Mouse (Mus musculus) neural tube, embryonic 13.5 days (tissue): ENCODE data around the gene Zfp873. TPM values are rescaled to one million over a fixed set of nuclear protein-coding genes. Genes with fewer than 3 reads are reported as not detected.
A peak's percentile ranks its signal among the peaks of the same experiment; 100 is the strongest.
"Not testable (repeated sequence)": the region's sequence is repeated elsewhere in the genome, so short reads cannot be mapped to it uniquely, and the experiment has no call there.

Experiments
- ATAC-seq: fragments of 200-750 bp; cut with Nextera tagmentation; 2 replicates; pipeline ENCODE4 v1.8.0; 2017; ENCODE audit warnings: low read depth, mild to moderate bottlenecking, moderate TSS enrichment, moderate library complexity
- H3K27ac ChIP-seq: fragments of 300-500 bp; sonication (generic); replicated peaks from 2 replicates; pipeline ENCODE4 v1.5.1; 2015; ENCODE audit warnings: moderate library complexity, mild to moderate bottlenecking, inconsistent platforms
- H3K27me3 ChIP-seq: fragments of 300-500 bp; sonication (generic); 2 replicates; pipeline ENCODE4 v1.6.1; 2015; ENCODE audit warnings: mild to moderate bottlenecking, inconsistent platforms
- H3K36me3 ChIP-seq: fragments of 300-500 bp; sonication (generic); 2 replicates; pipeline ENCODE4 v1.6.1; 2015; ENCODE audit warnings: mild to moderate bottlenecking, inconsistent platforms
- H3K4me1 ChIP-seq: fragments of 300-500 bp; sonication (generic); replicated peaks from 2 replicates; pipeline ENCODE4 v1.6.1; 2015; ENCODE audit warnings: inconsistent platforms
- H3K4me2 ChIP-seq: fragments of 300-500 bp; sonication (generic); 2 replicates; pipeline ENCODE4 v1.6.1; 2015; ENCODE audit warnings: inconsistent platforms, mild to moderate bottlenecking, moderate library complexity
- H3K4me3 ChIP-seq: fragments of 300-500 bp; sonication (generic); 2 replicates; pipeline ENCODE4 v1.5.1; 2015; ENCODE audit warnings: mild to moderate bottlenecking, inconsistent platforms
- H3K9ac ChIP-seq: fragments of 300-500 bp; sonication (generic); 2 replicates; pipeline ENCODE4 v1.6.1; 2015; ENCODE audit warnings: moderate library complexity, mild to moderate bottlenecking, inconsistent platforms
- H3K9me3 ChIP-seq: fragments of 300-500 bp; sonication (generic); 2 replicates; pipeline ENCODE4 v1.6.1; 2016; ENCODE audit warnings: inconsistent platforms
- WGBS: fragments of 180-500 bp; shearing (Covaris S2); methylation state at CpG from one replicate; pipeline ENCODE4 v1.1.7; 2015; 5-methylcytosine and 5-hydroxymethylcytosine counted together
- polyA plus RNA-seq: library from polyadenylated mRNA; unstranded; fragments of >200 nt; fragmentation: Nextera tagmentation; extraction: Ambion mirVana; gene quantifications from 2 replicates; pipeline ENCODE4 v1.2.1, GENCODE M21; 2015

The Zfp873 gene
- polyA plus RNA-seq, result 12.5 and 14.5 TPM in 2 replicates

DNA sequence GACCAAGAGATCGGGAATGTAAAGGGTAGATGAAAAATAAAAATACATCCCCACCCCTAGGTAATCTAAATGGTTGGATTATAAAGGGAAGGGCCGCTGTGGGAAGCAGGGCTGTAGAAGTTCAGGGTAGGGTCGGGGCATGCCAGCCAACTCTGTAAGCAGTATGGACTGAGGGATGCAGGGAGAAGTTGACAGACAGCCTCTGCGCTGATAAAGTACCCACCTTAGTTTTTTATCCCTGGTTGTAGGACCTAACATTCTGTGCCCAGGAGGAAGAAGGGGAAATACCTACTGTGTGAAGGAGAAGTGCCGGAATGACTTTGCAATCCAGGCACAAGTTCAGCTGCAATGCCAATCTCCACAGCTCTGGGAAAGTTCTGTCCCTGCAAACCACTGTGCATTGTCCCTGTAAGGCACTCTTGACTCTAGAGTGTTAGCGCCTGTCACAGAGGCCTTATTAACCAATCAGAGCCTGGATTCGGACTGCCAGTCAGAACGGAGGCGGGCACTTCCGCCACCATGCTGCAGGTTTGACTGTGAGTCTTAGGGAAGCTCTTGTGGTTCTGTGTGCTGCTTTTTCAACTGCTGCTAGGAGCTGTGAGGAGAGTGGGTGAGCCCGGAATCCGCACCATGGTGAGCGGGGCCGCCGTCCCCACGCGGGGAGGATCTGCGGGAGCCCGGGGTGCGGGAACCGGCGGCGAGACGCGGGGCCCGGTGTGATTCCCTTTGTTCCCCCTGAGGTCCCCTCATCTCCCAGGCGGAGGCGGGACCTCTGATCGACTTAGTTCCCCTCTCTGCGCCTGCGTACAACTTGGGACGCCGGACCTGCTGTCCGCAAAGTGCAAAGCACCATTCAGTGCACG is at the start of gene Zfp873:
Gene Zfp873 (plus strand): TSS at position 527 of the 863 bp plus-strand sequence.
- WGBS, result 9% methylated on average over 35 of the region's 35 CpGs
- peaks cover 50% of the 10 kb centered on the region for H3K9me3 ChIP-seq
- ATAC-seq, result peak; percentile 99

DNA sequence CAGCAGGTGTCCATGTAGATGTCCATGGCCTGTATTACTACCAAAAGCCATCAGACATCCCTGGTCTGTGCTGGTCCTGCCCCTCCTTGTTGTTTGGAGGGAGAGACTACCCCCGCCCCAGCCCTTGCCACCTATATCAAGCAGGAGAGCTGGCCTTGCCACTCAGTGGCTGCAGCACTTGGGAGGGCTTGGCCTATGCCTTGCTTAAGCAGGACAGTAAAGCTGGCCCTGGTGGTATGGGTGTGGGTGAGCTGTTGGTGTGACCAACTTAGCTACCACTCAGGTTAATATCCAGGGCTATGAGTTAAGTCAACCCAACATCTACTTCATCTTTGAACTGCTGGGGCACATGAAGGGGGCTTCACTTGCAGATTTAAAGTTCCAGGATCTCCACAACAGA is 44.7 kb upstream of the Zfp873 start:
- H3K4me3 ChIP-seq, H3K9ac ChIP-seq, H3K27ac ChIP-seq, H3K4me1 ChIP-seq, ATAC-seq, H3K27me3 ChIP-seq, H3K4me2 ChIP-seq: not testable (repeated sequence)
- Histone ChIP-seq H3K36me3 (peaks cover 45% of the 10 kb centered on the region), H3K9me3 (peaks cover 53% of the 10 kb centered on the region)
- WGBS, result 93% methylated on average over 1 of the region's 1 CpGs

More for the DNA sequence above, at the start of gene Zfp873:
- no peaks in the 10 kb centered on the region for H3K27me3 ChIP-seq
- H3K9ac ChIP-seq, result peak within 1 kb of the TSS; percentile 87
- H3K4me2 ChIP-seq, result peak within 1 kb of the TSS; percentile 57
- H3K36me3 ChIP-seq, result peaks cover 28% of the 10 kb centered on the region
- H3K4me1 ChIP-seq, result peaks cover 10% of the 10 kb centered on the region; the same call in 1 of the 2 replicates
- H3K4me3 ChIP-seq, result peak within 1 kb of the TSS; percentile 67
- H3K27ac ChIP-seq, result peak within 1 kb of the TSS; percentile 98

DNA sequence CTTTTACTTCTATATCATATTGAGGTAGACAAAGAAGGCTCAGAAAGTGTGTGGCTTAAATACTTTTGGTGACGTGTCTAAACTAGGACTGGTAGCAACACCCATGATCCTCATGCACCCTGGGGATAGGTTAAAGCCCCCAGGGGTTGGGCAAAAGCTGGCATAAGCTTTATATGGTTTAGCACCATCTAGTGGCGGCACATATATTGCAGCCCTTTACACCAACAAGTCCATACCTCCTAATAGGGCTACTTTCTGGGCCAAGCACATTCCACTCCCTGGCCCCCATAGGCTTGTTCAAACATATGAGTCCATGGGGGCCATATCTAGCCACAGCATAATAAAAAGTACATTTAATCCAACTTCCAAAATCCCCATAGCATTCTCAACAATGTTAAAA is 43.1 kb upstream of the Zfp873 start:
- H3K4me3 ChIP-seq, H3K4me1 ChIP-seq, H3K27ac ChIP-seq, H3K9ac ChIP-seq, ATAC-seq, H3K27me3 ChIP-seq, H3K4me2 ChIP-seq: not testable (repeated sequence)
- Histone ChIP-seq H3K36me3 (peaks cover 47% of the 10 kb centered on the region), H3K9me3 (peaks cover 61% of the 10 kb centered on the region)
- WGBS, result 61% methylated on average over 2 of the region's 2 CpGs

DNA sequence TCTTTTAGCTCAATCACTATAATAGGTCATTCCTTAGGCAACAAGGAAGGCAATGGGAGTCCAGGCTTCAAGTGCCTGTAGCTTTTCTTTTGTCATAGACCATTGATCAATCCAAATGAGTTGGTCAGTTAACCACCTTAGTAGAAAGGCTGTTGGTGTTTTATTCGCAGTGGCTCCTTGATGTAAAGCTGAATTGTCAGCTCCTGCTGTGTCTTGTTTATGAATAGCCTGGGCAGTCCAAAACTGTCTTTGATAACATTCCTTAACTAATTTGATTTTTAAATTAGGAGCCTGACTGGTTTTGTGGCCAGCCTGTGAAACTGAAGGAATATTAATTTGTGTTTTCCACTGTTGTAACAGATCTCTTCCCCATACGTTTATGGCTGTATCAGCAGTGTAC is 5.7 kb upstream of the Zfp873 start:
- H3K9me3 ChIP-seq, result peaks cover 17% of the 10 kb centered on the region; the same call in 1 of the 2 replicates
- no peak overlapping the region for H3K9ac ChIP-seq
- H3K27me3 ChIP-seq, result no peaks in the 10 kb centered on the region
- H3K4me3 ChIP-seq, result no peak overlapping the region
- H3K27ac ChIP-seq, result no peak overlapping the region
- H3K4me1 ChIP-seq, result no peaks in the 10 kb centered on the region
- WGBS, result 63% methylated on average over 2 of the region's 2 CpGs
- no peak overlapping the region for H3K4me2 ChIP-seq
- no peak for ATAC-seq
- no peaks in the 10 kb centered on the region for H3K36me3 ChIP-seq

DNA sequence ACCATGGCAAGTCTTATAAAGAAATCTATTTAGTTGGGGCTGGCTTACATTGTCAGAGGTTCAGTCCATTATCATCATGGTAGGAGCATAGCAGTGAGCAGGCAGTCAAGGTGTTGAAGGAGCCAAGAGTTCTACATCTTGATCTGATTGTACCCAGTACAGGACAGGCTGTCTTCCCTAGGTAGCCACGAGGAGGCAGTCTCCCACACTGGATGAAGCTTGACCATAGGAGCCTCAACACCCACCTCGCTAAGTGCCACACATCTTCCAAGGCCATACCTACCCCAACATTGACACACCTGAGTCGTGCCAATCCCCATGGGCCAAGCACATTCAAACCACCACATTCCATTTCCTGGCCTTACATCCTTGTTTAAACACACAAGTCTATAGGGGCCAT is 1.3 kb upstream of the Zfp873 start:
- 92% methylated on average over 3 of the region's 3 CpGs for WGBS
- H3K9me3 ChIP-seq, result peaks cover 37% of the 10 kb centered on the region
- H3K4me3 ChIP-seq, result no peak overlapping the region
- no peaks in the 10 kb centered on the region for H3K27me3 ChIP-seq
- H3K4me1 ChIP-seq, result peaks cover 10% of the 10 kb centered on the region; the same call in 1 of the 2 replicates
- no peak overlapping the region for H3K9ac ChIP-seq
- H3K4me2 ChIP-seq, result no peak overlapping the region
- H3K27ac ChIP-seq, result no peak overlapping the region
- ATAC-seq, result no peak
- H3K36me3 ChIP-seq, result peaks cover 16% of the 10 kb centered on the region

DNA sequence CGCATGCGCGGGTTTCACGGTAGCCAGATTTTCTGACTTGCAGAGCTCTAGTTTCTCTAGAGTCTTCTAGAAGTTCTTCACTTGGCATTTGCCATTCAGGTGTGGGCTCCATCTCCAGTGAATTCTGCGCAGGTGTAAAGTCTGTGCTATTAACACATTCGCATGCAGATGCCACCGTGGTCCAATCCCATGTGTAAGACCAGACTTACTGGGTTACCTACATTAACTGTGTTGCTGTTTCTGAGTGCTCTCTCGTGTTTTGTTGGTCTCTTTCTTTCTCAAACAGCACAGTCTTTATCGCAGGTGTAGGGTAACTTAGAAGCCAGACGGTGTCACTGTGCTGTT is 509 bp downstream of the Zfp873 start:
- Histone ChIP-seq H3K4me3 (peak overlapping the region; percentile 67), H3K9me3 (peaks cover 56% of the 10 kb centered on the region), H3K36me3 (peaks cover 34% of the 10 kb centered on the region), H3K4me2 (peak overlapping the region; percentile 57), H3K27ac (peak overlapping the region; percentile 98), H3K9ac (peak overlapping the region; percentile 87)
- ATAC-seq, H3K4me1 ChIP-seq, H3K27me3 ChIP-seq: not testable (repeated sequence)
- WGBS, result 27% methylated on average over 10 of the region's 10 CpGs

DNA sequence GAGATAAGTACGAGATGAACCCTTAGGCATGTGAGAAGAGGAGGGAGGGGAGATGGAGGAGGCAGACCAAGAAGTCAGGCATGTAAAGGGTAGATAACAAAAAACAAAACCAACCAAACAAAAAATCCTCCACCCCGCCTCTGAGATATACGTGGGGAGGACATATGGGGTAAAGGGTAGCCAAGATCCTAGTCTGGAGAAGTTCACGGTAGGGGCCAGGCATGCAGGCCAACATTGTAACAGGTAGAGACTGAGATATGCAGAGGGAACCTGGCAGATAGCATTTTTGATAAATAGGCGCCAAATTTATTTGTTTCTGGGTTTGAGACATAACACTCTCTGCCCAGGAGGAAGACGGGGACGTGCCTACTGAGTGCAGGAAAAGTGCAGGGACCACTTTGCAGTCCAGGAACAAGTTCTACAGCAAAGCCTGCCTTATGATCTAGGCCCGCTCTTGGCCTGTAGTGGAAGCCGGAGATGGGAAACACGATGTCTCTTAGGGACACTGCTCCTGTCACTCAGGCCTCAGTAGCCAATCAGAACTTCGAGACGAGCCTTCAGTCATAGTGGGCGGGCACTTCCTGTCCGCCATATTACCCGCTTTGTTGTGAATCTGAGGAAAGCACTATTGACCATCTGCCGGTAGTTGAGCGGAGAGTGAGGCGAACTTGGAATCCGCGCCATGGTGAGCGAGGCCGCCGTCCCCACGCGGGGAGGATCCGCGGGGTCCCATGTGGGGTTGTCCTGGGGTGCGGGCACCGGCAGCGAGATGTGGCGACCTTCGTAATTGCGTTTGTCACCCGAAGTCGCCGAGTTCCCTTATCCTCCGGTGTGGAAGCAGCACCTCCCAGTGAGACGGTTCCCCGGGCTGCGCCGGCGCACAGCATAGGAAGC is 35.1 kb downstream of the Zfp873 start, which contains the start of gene BC024063:
Gene BC024063 (plus strand): TSS at position 626 of the 894 bp plus-strand sequence.
- 19% methylated on average over 42 of the region's 42 CpGs for WGBS
- peak within 1 kb of the TSS; percentile 47 for H3K4me3 ChIP-seq
- H3K36me3 ChIP-seq, H3K4me1 ChIP-seq, H3K27me3 ChIP-seq: not testable (repeated sequence)
- H3K4me2 ChIP-seq, result peak within 1 kb of the TSS; percentile 54
- H3K27ac ChIP-seq, result peak within 1 kb of the TSS; percentile 89
- peak within 1 kb of the TSS; percentile 72 for H3K9ac ChIP-seq
- ATAC-seq, result peak; percentile 99
- peaks cover 15% of the 10 kb centered on the region for H3K9me3 ChIP-seq

DNA sequence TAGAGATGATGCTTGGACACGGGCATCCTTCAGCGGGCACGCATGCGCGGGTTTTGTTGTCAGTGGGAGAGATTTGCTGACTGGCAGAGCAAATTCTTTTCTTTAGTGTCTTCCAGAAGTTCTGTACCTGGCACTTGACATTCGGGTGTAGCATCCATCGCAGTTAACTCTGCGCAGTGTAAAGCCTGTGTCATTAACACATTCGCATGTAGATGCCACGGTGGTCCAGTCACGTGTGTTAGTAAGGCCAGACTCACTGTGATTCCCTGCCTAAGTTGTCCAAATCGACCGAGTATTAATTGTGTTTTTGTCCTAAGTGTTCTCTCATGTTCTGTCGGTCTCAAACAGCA is 35.7 kb downstream of the Zfp873 start:
- Histone ChIP-seq H3K4me3 (peak overlapping the region; percentile 47), H3K9me3 (peaks cover 16% of the 10 kb centered on the region), H3K4me2 (peak overlapping the region; percentile 54), H3K27ac (peak overlapping the region; percentile 89), H3K9ac (peak overlapping the region; percentile 72)
- WGBS, result 23% methylated on average over 14 of the region's 14 CpGs
- not testable (repeated sequence) for H3K27me3 ChIP-seq, H3K36me3 ChIP-seq, H3K4me1 ChIP-seq
- ATAC-seq, result peak; percentile 55; the same call in 1 of the 2 replicates

Other genes with a start within 250 kb of the Zfp873 start
- 3.1 and 4.6 TPM in 2 replicates for gene Gm4767, start 235.9 kb upstream of the Zfp873 start, polyA plus RNA-seq
- 14.2 and 16.0 TPM in 2 replicates for gene Gm32687, start 184.2 kb upstream of the Zfp873 start, polyA plus RNA-seq
- 7.0 and 7.5 TPM in 2 replicates for gene Zfp781, start 117.6 kb upstream of the Zfp873 start, polyA plus RNA-seq
- 5.9 and 6.9 TPM in 2 replicates for gene BC024063, start 35.2 kb downstream of the Zfp873 start, polyA plus RNA-seq
- gene AU041133, start 79.9 kb downstream of the Zfp873 start, polyA plus RNA-seq, result 7.4 and 9.0 TPM in 2 replicates
- gene Zfp938, start 193.2 kb downstream of the Zfp873 start, polyA plus RNA-seq, result 24.6 and 27.4 TPM in 2 replicates